Comparison of ENCODE assay signal across 12 mouse cellular contexts in genomic region chr12:103513451-103513871, GRCm38 (mm10). TPM values are rescaled to one million over a fixed set of nuclear protein-coding genes. Genes with fewer than 3 reads are reported as not detected.
DNase-seq lines count a peak whose midpoint lies in the region; ATAC-seq and TF ChIP-seq lines count a peak whose summit lies in the region.
"Had no signal": no experiment of that assay in that cellular context is flagged by ENCODE, and none has a peak within 500 bp of the region (broad histone marks: within the 10 kb centered on the region; RNA-seq: fewer than 3 reads in every experiment).

No protein-coding gene starts in this region.

- H3K9me3 ChIP-seq in forebrain, embryonic 14.5 days (replicated peaks; ENCODE audit: control insufficient read depth, low read length): no peaks in the 10 kb centered on the region
- H3K9me3 ChIP-seq in midbrain, embryonic 14.5 days (ENCODE audit: control insufficient read depth, low read length): no peaks in the 10 kb centered on the region
- H3K9me3 ChIP-seq in liver, postnatal 0 days (ENCODE audit: low read length): no peaks in the 10 kb centered on the region
- H3K9me3 ChIP-seq: heart, embryonic 10.5 days had no signal

- TF ChIP-seq CTCF in liver, postnatal 0 days (IDR thresholded peaks at IDR 0.05; ENCODE audit: low read depth): no peak

- WGBS in forebrain, embryonic 14.5 days: 15% methylated on average over 4 of the region's 4 CpGs
- 11% methylated on average over 4 of the region's 4 CpGs for WGBS in midbrain, embryonic 14.5 days
- 52% methylated on average over 4 of the region's 4 CpGs for WGBS in liver, postnatal 0 days (ENCODE audit: insufficient replicate concordance)

- H3K27ac ChIP-seq in forebrain, embryonic 14.5 days (ENCODE audit: low read depth, low read length): no peak overlapping the region
- 0 out of 2 replicates have a peak overlapping the region, but pooled peaks have one; percentile 20 for H3K27ac ChIP-seq in midbrain, embryonic 14.5 days (replicated peaks; ENCODE audit: low read depth, low read length)
- H3K27ac ChIP-seq in liver, postnatal 0 days (ENCODE audit: low read depth): no peak overlapping the region
- H3K27ac ChIP-seq: heart, embryonic 10.5 days had no signal

- H3K9ac ChIP-seq in forebrain, embryonic 14.5 days (ENCODE audit: low read length): no peak overlapping the region
- no peak overlapping the region for H3K9ac ChIP-seq in midbrain, embryonic 14.5 days (replicated peaks; ENCODE audit: low read length)
- H3K9ac ChIP-seq in liver, postnatal 0 days (replicated peaks): no peak overlapping the region

- no peaks in the 10 kb centered on the region for H3K36me3 ChIP-seq in forebrain, embryonic 14.5 days (ENCODE audit: control insufficient read depth, insufficient read depth, low read length)
- H3K36me3 ChIP-seq in midbrain, embryonic 14.5 days (ENCODE audit: control insufficient read depth, insufficient read depth, low read length): no peaks in the 10 kb centered on the region
- H3K36me3 ChIP-seq in liver, postnatal 0 days (replicated peaks; ENCODE audit: insufficient read depth, low read length): no peaks in the 10 kb centered on the region
- H3K36me3 ChIP-seq: heart, embryonic 10.5 days had no signal

- H3K4me1 ChIP-seq in forebrain, embryonic 14.5 days (ENCODE audit: control insufficient read depth, insufficient read depth, low read length): peaks cover 4% of the 10 kb centered on the region; the same call in 1 of the 2 replicates
- H3K4me1 ChIP-seq in midbrain, embryonic 14.5 days (ENCODE audit: control insufficient read depth, insufficient read depth, low read length): 0 out of 2 replicates have a peak, but pooled peaks cover 3% of the 10 kb centered on the region
- H3K4me1 ChIP-seq in liver, postnatal 0 days (ENCODE audit: insufficient read depth): no peaks in the 10 kb centered on the region

- TF ChIP-seq EP300 in liver, postnatal 0 days (IDR thresholded peaks at IDR 0.05; ENCODE audit: low read depth): no peak

- no peak overlapping the region for H3K4me2 ChIP-seq in forebrain, embryonic 14.5 days (ENCODE audit: low read length)
- H3K4me2 ChIP-seq in midbrain, embryonic 14.5 days (ENCODE audit: low read length): no peak overlapping the region
- no peak overlapping the region for H3K4me2 ChIP-seq in liver, postnatal 0 days (ENCODE audit: low read depth, low read length)

- H3K4me3 ChIP-seq in forebrain, embryonic 14.5 days (ENCODE audit: low read depth, low read length): no peak overlapping the region
- no peak overlapping the region for H3K4me3 ChIP-seq in midbrain, embryonic 14.5 days (replicated peaks; ENCODE audit: low read depth, low read length)
- no peak overlapping the region for H3K4me3 ChIP-seq in liver, postnatal 0 days (ENCODE audit: low read depth, low read length)
- H3K4me3 ChIP-seq: heart, embryonic 10.5 days had no signal

- ATAC-seq in forebrain, embryonic 14.5 days: peak; percentile 88
- peak; percentile 81 for ATAC-seq in midbrain, embryonic 14.5 days (ENCODE audit: low FRiP score, low TSS enrichment)
- no peak for ATAC-seq in liver, postnatal 0 days

- no peaks in the 10 kb centered on the region for H3K27me3 ChIP-seq in forebrain, embryonic 14.5 days (replicated peaks; ENCODE audit: control insufficient read depth, insufficient read depth, low read length)
- H3K27me3 ChIP-seq in midbrain, embryonic 14.5 days (ENCODE audit: control insufficient read depth, insufficient read depth, low read length): no peaks in the 10 kb centered on the region
- no peaks in the 10 kb centered on the region for H3K27me3 ChIP-seq in liver, postnatal 0 days (ENCODE audit: insufficient read depth, low read length)
- H3K27me3 ChIP-seq: CH12.LX had no signal

- peak; percentile 93 for DNase-seq in Muller cell, postnatal 12 days (ENCODE audit: inconsistent ontology term)
- DNase-seq in forebrain, embryonic 14.5 days (ENCODE audit: low spot score): peak; percentile 70
- DNase-seq in layer of hippocampus, adult 8-10 months (ENCODE audit: low spot score in 2 of 2): peak; percentile 64 to 70
- peak; percentile 65 for DNase-seq in midbrain, embryonic 14.5 days
- no peak for DNase-seq in urinary bladder, postnatal 36 days (ENCODE audit: low spot score in 2 of 2)
- no peak for DNase-seq in liver, postnatal 0 days
- DNase-seq in kidney, adult 11 months: no peak
- no peak for DNase-seq in spleen, postnatal 4 days (ENCODE audit: low spot score in 2 of 2)

RNA-seq across cellular contexts. Expression of gene Ppp4r4, which starts 18.6 kb away (rescaled TPM):
- 2.2 TPM in 2 replicates for polyA plus RNA-seq in forebrain, embryonic 14.5 days (2014; fragmentation: Nextera tagmentation; extraction: Ambion mirVana)
- total RNA-seq in layer of hippocampus, adult 8-10 months (2022): 10 to 100 TPM; 37.8 to 51.4 (median 42.4) TPM
- polyA plus RNA-seq in midbrain, embryonic 14.5 days (2014; fragmentation: Nextera tagmentation; extraction: Ambion mirVana): 3.3 and 3.9 TPM in 2 replicates
- 1.0 and 1.1 TPM in 2 replicates for polyA plus RNA-seq in liver, postnatal 0 days (2015; fragmentation: Nextera tagmentation; extraction: Ambion mirVana)

RNA-seq across cellular contexts. Expression of gene Ifi27l2b, which starts 56.4 kb away (rescaled TPM):
- polyA plus RNA-seq in forebrain, embryonic 14.5 days (2014; fragmentation: Nextera tagmentation; extraction: Ambion mirVana): not detected in 2 replicates
- not detected for total RNA-seq in layer of hippocampus, adult 8-10 months (2022)
- not detected in 2 replicates for polyA plus RNA-seq in midbrain, embryonic 14.5 days (2014; fragmentation: Nextera tagmentation; extraction: Ambion mirVana)
- not detected in 2 replicates for polyA plus RNA-seq in liver, postnatal 0 days (2015; fragmentation: Nextera tagmentation; extraction: Ambion mirVana)
- total RNA-seq: CH12.LX; common myeloid progenitor, adult 5-6 weeks; layer of hippocampus, postnatal 25 days had no signal

Comparison
In these comparisons a context has a peak if more than half of its experiments do, and no peak if none do; other contexts are left out.
1. DNase-seq: peak in Muller cell, postnatal 12 days (single experiment), forebrain, embryonic 14.5 days (single experiment), layer of hippocampus, adult 8-10 months (2 of 2) and midbrain, embryonic 14.5 days (single experiment); none in urinary bladder, postnatal 36 days (0 of 2), liver, postnatal 0 days (single experiment), kidney, adult 11 months (single experiment) and spleen, postnatal 4 days (0 of 2).